Mouse (Mus musculus) urinary bladder, adult 2 months (tissue): ENCODE measurements around the gene D930020B18Rik. TPM values are rescaled to one million over a fixed set of nuclear protein-coding genes. Genes with fewer than 3 reads are reported as not detected.

Source experiments
- DNase-seq: peaks from one replicate; pipeline ENCODE4 v3.0.0; 2022; ENCODE audit warnings: low spot score
- polyA plus RNA-seq: library from polyadenylated mRNA; depleted of rRNA; stranded (reverse); fragments of >200 nt; gene quantifications from 2 replicates; pipeline ENCODE4 v1.2.3, GENCODE M21; 2012; rRNA removed

D930020B18Rik gene
- polyA plus RNA-seq, result 0.03 and 0.19 TPM in 2 replicates

DNA sequence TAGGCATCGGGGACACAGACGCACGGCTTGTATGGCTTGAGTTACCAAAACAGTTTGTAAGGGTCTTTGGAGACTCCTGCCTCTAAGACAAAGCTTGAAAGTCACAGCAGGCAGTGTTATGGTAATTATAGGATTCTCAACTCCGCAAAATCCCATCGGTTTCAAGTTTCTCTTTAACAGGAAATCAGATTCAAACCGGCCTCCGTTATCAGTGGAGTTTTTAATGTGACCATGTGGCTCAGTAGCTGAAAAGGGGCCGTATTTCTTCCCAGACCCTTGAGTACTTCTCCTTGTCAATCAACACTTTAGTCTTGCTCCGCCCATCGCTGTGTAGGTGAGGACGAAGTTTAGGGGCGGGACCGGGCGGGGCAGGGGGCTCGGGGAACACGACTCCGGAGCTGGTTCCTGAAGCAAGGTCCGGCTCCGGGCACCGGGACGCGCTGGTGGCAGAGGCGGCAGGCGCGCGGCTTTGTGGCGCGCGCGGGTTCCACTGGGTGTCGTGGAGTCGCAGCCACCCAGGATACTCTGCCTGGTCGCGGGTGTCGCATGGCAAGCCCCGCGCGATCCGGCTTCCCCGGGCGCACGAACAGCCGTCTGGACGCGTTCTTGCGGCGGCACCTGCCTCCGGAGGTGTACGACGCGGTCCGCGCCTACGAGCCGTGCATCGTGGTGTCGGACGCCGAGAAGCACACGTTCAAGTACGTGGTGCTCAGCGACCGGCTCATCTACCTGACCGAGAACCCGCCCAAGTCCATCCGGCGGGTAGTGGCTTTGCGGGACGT lies at the start of gene D930020B18Rik:
Gene D930020B18Rik (plus strand): TSS at position 317 of the 782 bp plus-strand sequence.
- no peak for DNase-seq

- DNase-seq, result no peak
Observed at GRCm38 (mm10) chr10:121596580-121596979, 44.8 kb upstream of the D930020B18Rik start.

- no peak for DNase-seq
Observed at GRCm38 (mm10) chr10:121601272-121601671, 40.1 kb upstream of the D930020B18Rik start.

DNA sequence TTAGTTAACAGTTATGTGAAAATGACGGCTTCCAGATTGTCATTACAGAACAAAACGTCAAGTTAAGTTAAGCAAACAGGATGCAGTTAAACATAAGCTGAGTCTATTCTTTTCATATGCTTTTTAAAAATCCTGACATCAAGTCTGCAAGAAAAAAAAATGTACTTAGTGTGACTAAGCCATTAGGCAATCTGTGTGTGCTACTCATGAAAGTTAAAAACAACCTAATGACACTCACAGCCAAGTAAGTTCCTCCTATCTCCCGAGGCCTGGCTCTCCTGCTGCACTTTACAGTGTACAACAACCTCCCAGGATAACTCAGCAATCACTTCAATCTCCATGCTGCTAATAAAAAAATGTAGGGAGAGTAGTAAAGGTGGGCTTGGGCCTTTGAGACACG lies 37.8 kb upstream of the D930020B18Rik start:
- DNase-seq, result no peak

DNA sequence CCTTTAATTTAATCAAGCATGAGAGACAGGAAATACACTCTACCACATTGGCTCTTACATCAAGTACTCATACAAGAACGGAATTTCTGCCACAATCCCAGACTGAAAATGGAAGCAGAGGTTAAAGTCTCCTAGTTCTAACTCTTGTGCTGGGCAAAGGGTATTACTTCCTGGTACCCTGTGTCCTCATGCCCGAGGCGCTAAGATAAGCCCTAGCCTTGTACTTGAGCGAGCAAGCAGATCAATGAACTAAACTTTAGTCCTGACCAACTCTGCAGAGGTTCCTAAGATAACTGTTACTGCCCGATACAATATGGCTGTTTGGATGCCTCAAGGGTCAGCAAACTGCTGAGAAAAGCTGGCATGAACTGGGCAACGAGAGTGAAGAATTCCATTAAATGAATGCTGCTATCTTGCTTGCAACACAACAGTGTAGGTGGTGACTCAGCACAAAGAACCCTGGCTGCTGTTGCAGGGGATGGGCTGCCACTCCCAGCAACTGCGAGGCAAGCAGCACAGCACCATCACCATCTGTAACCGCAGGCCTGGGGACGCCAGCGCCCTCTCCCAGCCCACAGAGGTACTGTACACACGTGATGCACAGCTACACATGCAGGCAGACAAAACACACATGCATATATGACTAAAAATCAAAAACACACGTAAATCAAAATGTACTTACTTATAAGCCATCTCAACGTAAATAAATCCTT lies 36.6 kb upstream of the D930020B18Rik start:
- DNase-seq, result no peak

GRCm38 (mm10) chr10:121608177-121608576 lies 33.2 kb upstream of the D930020B18Rik start:
- no peak for DNase-seq

DNA sequence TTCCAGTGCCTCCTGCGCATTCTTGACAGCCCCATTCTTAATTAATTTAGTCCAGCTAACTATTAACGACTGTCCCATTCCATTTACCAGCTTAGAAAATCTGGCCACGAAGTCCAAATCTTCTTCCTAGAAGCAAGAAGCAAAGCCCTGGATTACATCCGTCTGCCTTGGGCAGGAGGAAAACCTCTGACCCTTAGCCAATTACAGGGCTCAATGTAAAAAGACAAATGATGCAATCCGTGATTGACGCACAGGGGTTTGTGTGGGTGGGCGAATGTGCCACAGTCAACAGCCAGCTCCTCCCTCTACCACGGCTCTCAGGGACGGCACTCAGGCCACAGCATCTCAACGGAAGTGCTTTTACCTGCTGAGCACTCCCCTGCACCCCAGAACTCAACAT lies 29.8 kb upstream of the D930020B18Rik start:
- no peak for DNase-seq

- no peak for DNase-seq
Observed at GRCm38 (mm10) chr10:121612448-121612847, 28.9 kb upstream of the D930020B18Rik start.

- DNase-seq, result no peak
Observed at GRCm38 (mm10) chr10:121613570-121613969, 27.8 kb upstream of the D930020B18Rik start.

- no peak for DNase-seq
Observed at GRCm38 (mm10) chr10:121615146-121615870, 26.1 kb upstream of the D930020B18Rik start.

GRCm38 (mm10) chr10:121615935-121616334 lies 25.5 kb upstream of the D930020B18Rik start:
- no peak for DNase-seq

DNA sequence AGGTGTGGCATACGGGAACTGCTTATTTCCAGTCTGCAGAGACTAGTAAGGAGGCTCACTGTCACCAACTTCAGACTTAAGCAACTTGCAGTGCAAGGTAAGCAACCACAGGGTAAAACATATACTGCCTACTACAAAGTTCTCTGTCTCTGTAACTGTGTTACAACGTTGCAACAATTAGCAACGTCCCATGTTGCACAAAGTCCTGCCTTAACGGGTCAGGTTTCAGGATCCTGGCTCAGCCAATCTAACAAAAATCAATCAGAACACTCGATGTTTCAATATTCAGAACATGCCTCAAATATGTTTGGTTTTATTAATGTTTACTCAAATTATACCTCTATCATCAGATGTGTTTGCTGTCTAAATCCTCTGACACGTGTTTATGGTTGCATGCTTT lies 19.0 kb upstream of the D930020B18Rik start:
- no peak for DNase-seq

DNA sequence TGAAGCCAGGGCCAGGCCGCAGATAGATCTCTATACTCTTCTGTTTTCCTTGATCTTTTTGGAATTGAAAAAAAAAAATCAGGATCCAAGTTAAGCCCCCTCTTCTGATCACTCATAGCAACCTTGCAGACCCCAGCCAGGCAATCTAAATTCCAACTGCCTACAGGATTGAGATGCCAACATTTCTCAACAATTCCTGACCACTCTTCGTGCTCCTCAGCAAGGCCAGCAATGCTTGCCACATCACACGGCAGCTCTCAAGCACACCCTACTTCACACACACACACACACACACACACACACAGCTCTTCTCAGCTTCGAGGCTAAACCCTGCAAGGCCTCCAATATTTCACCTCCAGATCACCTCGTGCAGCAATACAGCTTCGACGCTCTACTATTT lies 17.7 kb upstream of the D930020B18Rik start:
- DNase-seq, result no peak

- DNase-seq, result no peak
Observed at GRCm38 (mm10) chr10:121625006-121625405, 16.4 kb upstream of the D930020B18Rik start.

GRCm38 (mm10) chr10:121625407-121626185 lies 15.8 kb upstream of the D930020B18Rik start:
- no peak for DNase-seq

DNA sequence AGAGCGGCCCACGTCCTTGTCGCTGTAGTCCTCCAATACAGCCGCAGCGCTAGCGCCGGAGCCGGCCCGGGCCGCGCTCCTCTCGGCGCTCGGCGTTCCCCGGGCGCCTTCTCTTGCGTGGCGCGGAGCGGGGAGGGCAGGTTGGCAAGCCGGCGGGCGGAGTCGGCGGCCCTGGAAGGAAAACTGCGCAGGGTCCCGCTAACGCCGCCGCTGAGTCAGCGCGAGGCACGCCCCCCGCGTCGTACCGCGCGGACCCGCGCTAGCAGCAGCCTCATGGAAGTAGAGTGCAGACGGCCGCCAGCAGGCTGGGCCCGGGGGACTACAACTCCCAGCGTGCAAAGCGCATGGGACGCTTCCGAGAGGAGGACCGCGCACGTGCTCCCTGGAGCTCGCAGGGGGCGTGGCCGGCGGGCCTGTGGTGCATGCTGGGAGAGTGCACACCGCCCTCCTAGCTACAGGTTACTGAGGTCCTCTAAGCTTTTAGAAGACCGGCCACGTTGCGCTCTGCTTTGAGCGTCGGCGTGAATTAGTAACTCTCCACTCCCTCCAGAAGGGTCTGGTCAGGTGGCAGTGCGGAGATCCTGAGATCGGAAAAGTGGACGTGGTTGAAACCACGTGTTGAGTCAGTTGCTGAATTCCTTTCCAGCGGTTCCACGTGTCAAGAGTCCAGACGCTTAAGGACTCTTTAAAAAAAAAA lies 15.1 kb upstream of the D930020B18Rik start, which contains the start of gene Xpot:
Gene Xpot (minus strand): TSS at position 147 of the 697 bp plus-strand sequence.
- DNase-seq, result peak; percentile 90

- DNase-seq, result no peak
Observed at GRCm38 (mm10) chr10:121627216-121627852, 14.1 kb upstream of the D930020B18Rik start.

- DNase-seq, result no peak
Observed at GRCm38 (mm10) chr10:121628561-121629040, 12.8 kb upstream of the D930020B18Rik start.

- no peak for DNase-seq
Observed at GRCm38 (mm10) chr10:121634159-121634558, 7.2 kb upstream of the D930020B18Rik start.

GRCm38 (mm10) chr10:121636276-121636675 lies 5.1 kb upstream of the D930020B18Rik start:
- no peak for DNase-seq
